Mouse (Mus musculus) erythroblast, embryonic 14.5 days (primary cell): ENCODE measurements around the gene Serpinf1.

Experiments used
- GATA1 ChIP-seq: IDR thresholded peaks from 2 replicates; pipeline ENCODE4 v1.6.1; 2012; ENCODE audit warnings: low read length, inconsistent platforms, mixed read lengths
- TAL1 ChIP-seq: IDR thresholded peaks from 3 replicates; pipeline ENCODE4 v1.6.1; 2012; ENCODE audit warnings: low read length, inconsistent platforms, mixed read lengths

- TF ChIP-seq TAL1 (no peak), GATA1 (no peak)
Measured at GRCm38 (mm10) chr11:75424033-75424432, 1.5 kb upstream of the Serpinf1 start.
